Mouse (Mus musculus): Measurements from ENCODE around the gene R3hdm2.

The R3hdm2 gene

GRCm38 (mm10) chr10:127542084-127542483 lies 162.0 kb downstream of the R3hdm2 start:
- DNase-seq (ENCODE audit: low read depth, low spot score): no peak

GRCm38 (mm10) chr10:127542720-127543119 lies 162.6 kb downstream of the R3hdm2 start:
- DNase-seq (ENCODE audit: low read depth, low spot score): no peak

GRCm38 (mm10) chr10:127543916-127544315 lies 163.8 kb downstream of the R3hdm2 start:
- no peak for DNase-seq (ENCODE audit: low read depth, low spot score)

GRCm38 (mm10) chr10:127544375-127544774 lies 164.2 kb downstream of the R3hdm2 start:
- no peak for DNase-seq (ENCODE audit: low read depth, low spot score)

GRCm38 (mm10) chr10:127546505-127546904 lies 166.4 kb downstream of the R3hdm2 start:
- DNase-seq (ENCODE audit: low read depth, low spot score): no peak

GRCm38 (mm10) chr10:127548236-127548635 lies 168.1 kb downstream of the R3hdm2 start:
- DNase-seq (ENCODE audit: low read depth, low spot score): no peak
